Mouse (Mus musculus): ENCODE data around the gene Thap12. TPM values are rescaled to one million over a fixed set of nuclear protein-coding genes. Genes with fewer than 3 reads are reported as not detected.

The Thap12 gene
- 9.8 and 10.3 TPM in 2 replicates for total RNA-seq (2023)

GRCm38 (mm10) chr7:98702283-98703240, at the start of gene Thap12:
Gene Thap12, plus strand, starts transcription at chr7:98703103.

GRCm38 (mm10) chr7:98656531-98657221, 46.2 kb upstream of the Thap12 start, which contains the start of gene Emsy:
Gene Emsy, minus strand, starts transcription at chr7:98656783.

Other genes with a start within 250 kb of the Thap12 start
- gene Lrrc32, start 213.8 kb upstream of the Thap12 start, total RNA-seq (2023) = 0.14 and 0.60 TPM in 2 replicates
- gene Emsy, start 46.3 kb upstream of the Thap12 start, total RNA-seq (2023) = 35.7 and 36.4 TPM in 2 replicates
- gene Wnt11, start 132.0 kb downstream of the Thap12 start, total RNA-seq (2023) = 0.35 and 0.50 TPM in 2 replicates